Comparison of ENCODE assay signal across 8 mouse cellular contexts in the genomic region with DNA sequence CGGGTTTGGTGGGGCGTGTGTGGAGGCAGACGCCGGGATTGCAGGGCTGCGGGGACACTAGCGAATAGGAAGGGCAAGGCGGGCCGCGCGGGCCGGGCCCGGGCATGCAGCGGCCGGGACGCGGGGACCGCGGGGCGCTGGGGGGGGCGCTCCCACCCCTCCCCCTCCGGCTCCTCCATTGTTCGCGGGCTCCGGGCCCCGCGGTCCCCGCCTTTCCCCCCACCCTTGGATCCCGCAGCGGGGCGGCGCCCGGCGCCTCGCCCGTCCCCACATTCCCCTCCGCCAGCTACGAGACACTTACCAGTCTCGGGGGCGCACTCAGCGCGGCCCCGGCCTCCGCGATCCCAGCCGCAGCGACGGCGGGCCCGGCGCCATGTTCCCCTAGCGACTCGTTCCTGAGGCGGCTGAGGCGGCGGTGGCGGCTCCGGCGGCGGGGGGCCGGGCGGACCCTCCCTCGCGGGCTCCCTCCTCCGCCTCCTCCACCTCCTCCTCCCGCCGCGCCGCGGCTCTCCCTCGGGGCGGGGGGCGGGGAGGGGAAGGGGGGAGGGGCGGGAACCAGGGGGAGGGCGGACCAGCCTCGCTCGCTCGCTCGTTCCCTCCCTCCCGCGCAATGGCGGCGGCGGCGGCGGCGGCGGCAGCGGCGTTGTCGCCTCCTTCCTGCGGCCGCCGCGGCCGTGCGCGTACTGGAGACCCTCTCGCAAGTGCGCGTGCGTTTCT. TPM values are rescaled to one million over a fixed set of nuclear protein-coding genes. Genes with fewer than 3 reads are reported as not detected.
DNase-seq lines count a peak whose midpoint lies in the region; ATAC-seq and TF ChIP-seq lines count a peak whose summit lies in the region.

No protein-coding gene starts in this region.

- H3K4me3 ChIP-seq in intestine, postnatal 0 days (ENCODE audit: low read depth, low read length) = peak overlapping the region; percentile 98
- H3K4me3 ChIP-seq in liver, postnatal 0 days (ENCODE audit: low read depth, low read length) = peak overlapping the region; percentile 95

- H3K27ac ChIP-seq in intestine, postnatal 0 days (ENCODE audit: low read depth, low read length) = peak overlapping the region; percentile 98
- peak overlapping the region; percentile 99 for H3K27ac ChIP-seq in liver, postnatal 0 days (ENCODE audit: low read depth)

- H3K4me1 ChIP-seq in intestine, postnatal 0 days (replicated peaks; ENCODE audit: control insufficient read depth, insufficient read depth, low read length) = no peaks in the 10 kb centered on the region
- peaks cover 38% of the 10 kb centered on the region for H3K4me1 ChIP-seq in liver, postnatal 0 days (ENCODE audit: insufficient read depth)

- 2% methylated on average over 26 of the region's 101 CpGs for WGBS in intestine, postnatal 0 days
- WGBS in liver, postnatal 0 days (ENCODE audit: insufficient replicate concordance) = under 1% methylated on average over 24 of the region's 101 CpGs

- peak; percentile 87 for DNase-seq in CD4-positive, CD25-positive, alpha-beta regulatory T cell, adult 2 months (ENCODE audit: low read depth, low spot score)
- peak; percentile 49 for DNase-seq in MN1 (ENCODE audit: low spot score)
- peak; percentile 82 for DNase-seq in embryo, embryonic 10 days (ENCODE audit: low spot score)
- DNase-seq in gastrocnemius, postnatal 10 days = peak; percentile 70
- peak; percentile 80 for DNase-seq in liver, postnatal 0 days
- peak; percentile 61 for DNase-seq in ovary, adult 18-20 months (ENCODE audit: low spot score)

- peak; percentile 50 for ATAC-seq in intestine, postnatal 0 days
- peak; percentile 59 for ATAC-seq in liver, postnatal 0 days
- no peak for ATAC-seq in monocyte, adult 5-6 weeks (replicated peaks; ENCODE audit: insufficient number of reproducible peaks, low FRiP score, low TSS enrichment, poor library complexity, severe bottlenecking)

- H3K9me3 ChIP-seq in intestine, postnatal 0 days (ENCODE audit: control insufficient read depth) = no peaks in the 10 kb centered on the region
- no peaks in the 10 kb centered on the region for H3K9me3 ChIP-seq in liver, postnatal 0 days (ENCODE audit: low read length)

- no peak for TF ChIP-seq EP300 in liver, postnatal 0 days (IDR thresholded peaks at IDR 0.05; ENCODE audit: low read depth)

- H3K36me3 ChIP-seq in intestine, postnatal 0 days (ENCODE audit: control insufficient read depth, insufficient read depth) = no peaks in the 10 kb centered on the region
- H3K36me3 ChIP-seq in liver, postnatal 0 days (replicated peaks; ENCODE audit: insufficient read depth, low read length) = no peaks in the 10 kb centered on the region

- no peak for TF ChIP-seq CTCF in intestine, postnatal 0 days (IDR thresholded peaks at IDR 0.05; ENCODE audit: low read depth)
- TF ChIP-seq CTCF in liver, postnatal 0 days (IDR thresholded peaks at IDR 0.05; ENCODE audit: low read depth) = no peak

- peak overlapping the region; percentile 89 for H3K4me2 ChIP-seq in intestine, postnatal 0 days (replicated peaks; ENCODE audit: low read depth)
- peak overlapping the region; percentile 89 for H3K4me2 ChIP-seq in liver, postnatal 0 days (ENCODE audit: low read depth, low read length)

- 0 out of 2 replicates have a peak, but pooled peaks cover 4% of the 10 kb centered on the region for H3K27me3 ChIP-seq in intestine, postnatal 0 days (replicated peaks; ENCODE audit: control insufficient read depth, insufficient read depth, low read length)
- H3K27me3 ChIP-seq in liver, postnatal 0 days (ENCODE audit: insufficient read depth, low read length) = no peaks in the 10 kb centered on the region

- H3K9ac ChIP-seq in intestine, postnatal 0 days (ENCODE audit: low read depth, low read length) = peak overlapping the region; percentile 94
- H3K9ac ChIP-seq in liver, postnatal 0 days (replicated peaks) = peak overlapping the region; percentile 95

RNA-seq across cellular contexts. Expression of gene Arhgap35, which starts 0.5 kb away (rescaled TPM):
- 10 to 100 TPM; 30.5 to 36.6 TPM for total RNA-seq in gastrocnemius, postnatal 10 days (2021)
- polyA plus RNA-seq in intestine, postnatal 0 days (2015; fragmentation: Nextera tagmentation; extraction: Ambion mirVana) = 3.3 and 3.4 TPM in 2 replicates
- 2.4 and 2.7 TPM in 2 replicates for polyA plus RNA-seq in liver, postnatal 0 days (2015; fragmentation: Nextera tagmentation; extraction: Ambion mirVana)
- 6.5 to 9.8 TPM (median 8.2 TPM) in 3 replicates for total RNA-seq in monocyte, adult 5-6 weeks (2017)
